Mouse (Mus musculus) erythroblast, adult 5-6 weeks (primary cell): Measurements from ENCODE around the gene Gsdma3. TPM values are rescaled to one million over a fixed set of nuclear protein-coding genes. Genes with fewer than 3 reads are reported as not detected.

Experiments
- ATAC-seq: replicated peaks from 2 replicates; pipeline ENCODE4 v1.8.0; 2016; ENCODE audit warnings: moderate number of reproducible peaks, mild to moderate bottlenecking, moderate TSS enrichment, inconsistent platforms; ENCODE audit not compliant: poor library complexity, low FRiP score, severe bottlenecking
- total RNA-seq, 2 experiments: library from RNA; stranded (forward) in 1 of 2; stranded (reverse) in 1 of 2; fragments of 150-400 nt in 1 of 2; fragments of 200-764, 138-1000 nt in 1 of 2; gene quantifications; 2 replicates each; pipeline versions ENCODE4 v1.2.3 to v1.2.4; 2015 to 2017; ENCODE audit warnings: low replicate concordance in 2 of 2

The Gsdma3 gene
- not detected in 2 replicates for total RNA-seq (2015; ENCODE audit: low replicate concordance)
- total RNA-seq (2017; ENCODE audit: low replicate concordance), result not detected in 2 replicates

DNA sequence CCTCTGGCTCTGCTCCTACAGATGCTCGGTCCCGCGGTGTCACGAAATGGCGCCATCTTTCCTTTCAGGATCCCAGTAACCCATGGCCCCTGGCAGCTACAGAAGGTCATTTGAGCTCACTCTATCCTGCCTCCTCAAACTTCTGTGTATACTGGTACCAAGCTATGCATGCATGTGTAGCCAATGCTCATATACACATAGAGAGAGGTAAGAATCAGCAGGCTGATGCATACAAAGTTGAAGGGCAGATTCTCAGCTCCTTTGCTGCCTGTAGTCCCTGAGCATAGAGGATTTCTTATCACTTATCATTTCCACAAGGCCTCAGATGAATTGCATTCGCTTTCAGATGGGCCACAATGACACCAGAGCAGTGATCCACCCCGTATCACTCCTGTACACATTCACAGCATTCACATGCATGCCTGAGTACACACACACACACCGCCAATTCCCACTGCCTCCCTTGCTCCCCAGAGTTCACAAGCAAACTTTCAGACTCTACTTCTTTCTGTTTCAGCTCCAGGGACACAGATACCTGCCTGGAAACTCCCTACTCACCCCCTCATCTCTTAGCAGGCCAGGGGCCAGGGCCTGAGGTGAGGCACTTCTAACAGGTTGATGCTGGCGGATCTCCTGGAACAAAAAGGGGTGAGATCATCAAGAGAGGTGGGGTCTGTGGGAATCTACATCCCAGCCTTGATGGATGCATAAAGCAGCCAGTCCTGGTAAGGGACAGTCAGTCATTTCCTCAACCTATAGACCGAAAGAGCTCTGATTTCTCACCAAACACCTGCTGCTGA is at the start of gene Gsdma3, which contains the start of gene Gm12355:
TSS of gene Gsdma3 (plus strand) at position 750 of the 800 bp plus-strand sequence.
TSS of gene Gm12355 (minus strand) at position 51 of the 800 bp plus-strand sequence.
- no peak for ATAC-seq

DNA sequence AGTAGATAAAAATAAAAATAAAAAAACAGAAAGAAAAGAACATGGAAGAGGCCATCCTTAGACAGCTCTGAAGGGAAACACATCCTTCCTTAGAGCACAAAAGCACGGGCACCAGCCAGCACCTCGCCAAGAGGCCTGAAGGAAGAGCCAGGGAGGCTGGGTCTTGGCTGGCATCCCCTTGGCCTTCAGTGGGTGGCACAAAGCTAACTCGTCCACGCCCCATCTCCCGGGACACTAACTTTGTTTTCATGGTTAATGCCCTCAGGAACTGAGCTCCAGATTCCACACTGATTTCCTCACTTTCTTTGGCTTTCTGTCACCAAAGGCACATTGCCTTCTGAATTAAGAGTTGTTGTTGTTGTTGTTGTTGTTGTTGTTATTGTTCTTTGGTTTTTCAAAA is 48.4 kb upstream of the Gsdma3 start:
- no peak for ATAC-seq

GRCm38 (mm10) chr11:98580301-98581121 is 45.6 kb upstream of the Gsdma3 start:
- ATAC-seq, result peak; percentile 52

DNA sequence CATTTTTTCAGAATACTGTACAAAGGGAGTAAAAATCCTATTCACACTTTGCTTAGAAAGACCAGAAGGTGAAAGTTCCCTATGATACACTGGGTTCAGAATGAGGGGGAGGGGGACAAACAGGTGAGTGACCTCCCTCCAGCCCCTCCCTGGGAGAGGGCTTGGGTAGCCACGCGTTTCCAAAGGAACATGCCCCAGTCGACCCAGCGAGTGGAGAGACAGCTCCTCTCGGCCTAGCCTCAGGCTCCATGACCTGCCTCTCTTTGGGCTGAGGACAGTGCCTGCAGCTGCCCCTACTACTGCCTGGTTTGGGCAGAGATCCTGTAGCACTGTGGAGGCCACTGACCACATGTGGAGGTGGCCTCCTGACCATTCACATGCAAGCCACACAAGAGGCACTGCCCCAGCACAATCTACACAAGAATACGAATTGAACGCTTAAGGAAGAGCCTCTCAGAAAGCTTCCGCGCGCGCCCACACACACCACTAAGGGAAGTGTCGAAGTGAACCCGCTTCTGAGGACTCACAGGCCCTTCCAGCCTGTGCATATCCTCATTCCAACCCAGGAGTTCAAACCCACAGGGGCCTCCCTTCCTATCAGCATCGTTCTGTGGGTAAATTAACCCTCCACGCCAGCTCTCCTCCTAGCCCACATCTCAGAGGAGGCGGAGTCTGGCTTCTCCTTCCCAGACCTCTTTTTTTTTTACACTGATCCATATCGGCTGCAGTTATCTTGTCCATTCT is 44.7 kb upstream of the Gsdma3 start:
- ATAC-seq, result peak; percentile 22

GRCm38 (mm10) chr11:98582030-98582388 is 44.2 kb upstream of the Gsdma3 start:
- peak; percentile 17 for ATAC-seq

DNA sequence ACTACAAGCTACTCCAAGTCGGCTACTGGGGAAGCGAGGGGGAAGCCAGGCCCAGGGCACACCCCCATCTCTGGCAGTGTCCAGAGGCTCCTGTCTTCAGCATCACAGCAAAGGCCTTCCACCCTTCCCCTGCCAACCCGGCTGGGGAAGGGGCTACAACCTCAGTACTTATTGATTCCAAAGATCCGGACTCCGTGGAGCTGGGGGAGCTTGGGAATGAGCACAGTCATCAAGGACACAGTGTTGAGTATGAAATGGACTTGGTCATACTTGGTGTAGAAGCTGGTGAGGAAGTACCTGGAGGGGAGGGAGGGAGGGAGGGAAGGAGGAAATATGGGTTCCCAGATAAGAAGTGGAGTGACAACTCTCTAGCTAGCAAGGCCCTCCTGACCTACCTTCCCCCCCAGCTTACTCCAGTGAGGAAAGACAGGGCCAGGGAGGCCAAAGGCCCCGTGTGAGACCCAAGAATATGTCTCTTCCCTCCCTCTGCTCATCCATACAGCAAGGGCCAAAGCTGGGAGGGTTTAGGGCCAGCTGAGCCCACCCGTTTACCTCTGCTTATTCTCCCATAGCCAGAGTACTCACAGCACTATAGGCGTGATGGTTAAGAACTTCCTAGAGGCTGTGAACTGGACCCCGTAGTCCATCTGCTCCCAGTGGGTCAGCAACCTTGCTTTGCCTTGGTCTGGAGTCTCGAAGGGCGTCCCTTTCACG is 43.5 kb upstream of the Gsdma3 start:
- ATAC-seq, result peak; percentile 33

GRCm38 (mm10) chr11:98583265-98583552 is 43.0 kb upstream of the Gsdma3 start:
- peak; percentile 48 for ATAC-seq

DNA sequence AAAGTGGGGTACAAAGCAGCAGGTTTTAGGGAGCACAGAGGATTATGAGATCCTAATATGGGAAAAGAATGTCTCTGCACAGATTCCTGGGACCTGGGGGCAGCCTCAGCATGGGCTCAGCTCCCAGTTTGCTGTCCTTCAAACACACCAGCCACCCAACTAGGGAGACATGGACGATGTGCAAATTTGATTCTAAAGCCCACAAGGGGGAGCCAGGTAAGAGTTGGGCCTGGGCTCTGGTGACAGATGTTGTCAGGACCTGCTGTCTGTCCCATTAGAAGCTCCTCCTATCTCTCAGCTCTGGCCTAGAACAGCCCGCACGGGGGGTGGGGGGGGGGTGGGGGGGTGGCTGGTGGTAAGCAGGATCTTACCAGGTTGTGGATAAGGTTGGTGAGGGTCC is 42.6 kb upstream of the Gsdma3 start:
- ATAC-seq, result 0 out of 2 replicates have a peak, but pooled peaks have one; percentile 13

DNA sequence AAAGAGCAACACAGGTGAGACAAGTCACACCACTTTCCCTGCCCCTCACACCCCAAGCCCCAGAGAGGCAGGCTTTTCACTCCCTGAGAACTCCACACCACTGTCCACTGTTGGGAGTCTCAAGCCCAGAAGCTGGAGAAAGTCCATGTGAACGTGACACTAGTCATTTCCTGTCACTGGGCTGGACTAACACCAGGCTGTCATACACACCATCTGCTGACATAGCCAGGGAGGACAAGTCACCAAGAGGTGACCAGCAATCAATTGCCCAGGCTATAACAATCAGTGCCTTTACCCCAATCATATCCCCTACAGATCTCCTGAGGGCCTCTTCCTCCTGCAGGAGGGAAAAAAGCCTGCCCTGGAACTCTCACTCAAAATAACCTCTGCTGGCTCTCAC is 42.0 kb upstream of the Gsdma3 start:
- no peak for ATAC-seq

DNA sequence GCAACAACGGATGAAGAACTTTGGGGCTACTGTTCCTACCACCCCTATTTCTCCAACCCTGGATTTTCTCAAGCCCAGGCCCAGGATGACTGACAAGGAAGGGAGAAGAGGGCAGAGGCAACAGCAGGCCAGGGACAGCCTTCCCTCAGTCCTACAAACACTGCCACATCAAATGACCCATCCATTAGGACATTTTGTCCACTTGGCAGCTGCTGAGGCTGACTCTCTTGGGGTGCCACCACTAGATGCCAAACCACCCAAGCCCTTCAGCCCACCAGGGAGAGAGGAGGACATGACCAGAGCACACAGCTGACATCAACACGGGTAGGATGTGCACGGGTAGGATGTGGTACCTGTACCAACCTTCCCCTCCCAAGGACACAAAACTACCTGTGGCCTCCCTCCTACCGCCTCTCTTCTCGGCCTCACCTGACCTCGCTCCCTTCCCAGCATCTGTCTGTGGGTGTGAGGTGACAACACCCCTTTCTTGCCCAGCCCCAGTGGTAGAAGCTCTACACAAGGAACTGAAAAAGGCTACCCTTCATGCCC is 41.5 kb upstream of the Gsdma3 start:
- no peak for ATAC-seq

- no peak for ATAC-seq
These were observed 39.9 kb upstream of the Gsdma3 start for GRCm38 (mm10) chr11:98586087-98586891.

- ATAC-seq, result peak; percentile 66
These were observed 39.1 kb upstream of the Gsdma3 start, which contains the start of gene Ormdl3 for GRCm38 (mm10) chr11:98586892-98587563. Gene Ormdl3 (minus strand): TSS chr11:98587368.

- ATAC-seq, result peak; percentile 65
These were observed 38.2 kb upstream of the Gsdma3 start for GRCm38 (mm10) chr11:98587684-98588546.

- no peak for ATAC-seq
These were observed 37.3 kb upstream of the Gsdma3 start for GRCm38 (mm10) chr11:98588833-98589281.

DNA sequence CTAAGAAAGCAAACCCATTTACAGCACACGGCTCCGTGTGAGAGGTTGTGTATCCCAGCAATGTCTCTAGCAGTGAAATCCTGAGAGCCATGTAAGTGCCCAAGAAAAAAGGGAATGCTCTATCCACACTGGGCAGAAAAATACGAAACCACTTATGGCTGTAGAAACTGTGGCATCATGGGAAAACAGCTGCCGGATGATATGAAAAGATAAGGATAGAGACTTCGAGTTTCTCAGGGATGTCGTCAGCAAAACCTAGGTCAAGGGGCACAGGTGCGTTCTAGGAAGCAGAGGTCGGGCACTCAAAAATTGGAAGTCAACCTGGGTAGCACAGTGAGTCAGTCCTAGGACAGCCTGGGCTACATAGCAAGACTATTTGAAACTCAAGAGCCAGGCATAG is 36.9 kb upstream of the Gsdma3 start:
- ATAC-seq, result no peak

DNA sequence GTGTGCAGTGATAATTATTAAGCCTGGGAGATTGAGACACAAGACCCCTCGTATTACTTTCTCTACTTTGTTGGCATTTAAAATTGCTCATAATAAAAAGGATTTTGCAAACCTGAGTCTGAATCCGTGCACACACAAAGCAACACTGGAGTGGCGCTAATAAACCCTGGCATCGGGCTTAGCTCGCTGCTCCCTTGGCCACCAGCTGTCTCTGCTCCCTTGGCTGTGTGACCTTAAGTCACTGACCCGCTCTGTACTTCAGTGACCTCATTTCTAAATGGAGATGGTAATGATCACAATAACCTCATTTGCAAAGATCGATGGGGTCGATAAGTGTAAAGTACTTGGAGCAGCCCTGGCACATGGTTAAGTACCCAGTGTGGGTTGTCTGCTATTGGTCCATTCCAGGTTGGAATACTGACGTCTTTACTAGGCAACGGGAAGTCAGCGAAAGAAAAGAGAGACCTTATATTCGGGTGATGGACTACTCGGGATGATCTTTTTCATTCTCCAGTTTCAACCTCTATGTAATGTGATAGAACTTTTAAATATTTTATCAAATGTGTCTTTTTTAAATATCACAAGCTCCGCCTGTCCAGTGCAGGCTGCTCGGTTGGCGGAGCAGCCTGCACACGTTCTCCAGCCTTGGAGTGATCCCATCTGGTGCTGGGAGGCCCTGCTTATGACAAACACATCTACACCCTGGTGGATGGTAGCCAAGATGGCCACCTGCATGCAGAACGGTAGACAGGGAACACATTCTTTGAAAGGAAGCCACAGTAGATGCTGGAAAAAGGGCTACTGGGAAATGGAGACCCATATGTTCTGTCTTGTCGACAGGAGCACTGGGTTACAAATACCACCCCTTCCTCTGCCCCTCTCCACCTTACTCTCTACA is 35.4 kb upstream of the Gsdma3 start:
- no peak for ATAC-seq
